Mouse (Mus musculus) cortical plate, adult 2 months (tissue): ENCODE data around the gene Mlst8. TPM values are rescaled to one million over a fixed set of nuclear protein-coding genes. Genes with fewer than 3 reads are reported as not detected.

Source experiments
- H3K27ac ChIP-seq: fragments of 200-500 bp; 2 replicates; pipeline ENCODE4 v1.5.1; 2012; ENCODE audit warnings: low read length, control low read depth, inconsistent platforms; ENCODE audit not compliant: insufficient read depth
- H3K4me1 ChIP-seq: fragments of 200-500 bp; 2 replicates; pipeline ENCODE4 v1.6.1; 2011; ENCODE audit warnings: low read length; ENCODE audit not compliant: control insufficient read depth, insufficient read depth
- H3K4me3 ChIP-seq: fragments of 200-500 bp; 2 replicates; pipeline ENCODE4 v1.5.1; 2011; ENCODE audit warnings: mild to moderate bottlenecking, low read length, control low read depth; ENCODE audit not compliant: insufficient read depth
- CTCF ChIP-seq: fragments of 200-500 bp; IDR thresholded peaks from 2 replicates; pipeline ENCODE4 v1.5.1; 2011; ENCODE audit warnings: mild to moderate bottlenecking, control low read depth, low read length; ENCODE audit not compliant: insufficient read depth; ENCODE audit errors: extremely low read depth
- POLR2A ChIP-seq: fragments of 200-500 bp; IDR thresholded peaks from 2 replicates; pipeline ENCODE4 v1.6.1; 2011; ENCODE audit warnings: mild to moderate bottlenecking, low read length, control low read depth; ENCODE audit not compliant: insufficient read depth; ENCODE audit errors: extremely low read depth
- polyA plus RNA-seq: library from polyadenylated mRNA; depleted of rRNA; stranded (reverse); fragments of >200 nt; gene quantifications from 2 replicates; pipeline ENCODE4 v1.2.3, GENCODE M21; 2012

Gene Mlst8
- polyA plus RNA-seq, 1 experiment: 37.0 TPM

- TF ChIP-seq CTCF (no peak), POLR2A (no peak)
- Histone ChIP-seq H3K4me3 (peak overlapping the region; percentile 44), H3K4me1 (peaks cover 12% of the 10 kb centered on the region), H3K27ac (no peak overlapping the region)
Measured at GRCm38 (mm10) chr17:24490399-24490798, 11.5 kb upstream of the Mlst8 start.

- Histone ChIP-seq H3K4me1 (peaks cover 12% of the 10 kb centered on the region), H3K4me3 (peak overlapping the region; percentile 44), H3K27ac (peak overlapping the region; percentile 92)
- TF ChIP-seq POLR2A: no peak
- TF ChIP-seq CTCF: no peak
Measured at GRCm38 (mm10) chr17:24489265-24490030, 10.6 kb upstream of the Mlst8 start.

- Histone ChIP-seq H3K4me1 (peaks cover 12% of the 10 kb centered on the region), H3K27ac (peak overlapping the region; percentile 92), H3K4me3 (peak overlapping the region; percentile 44)
- TF ChIP-seq POLR2A (no peak), CTCF (no peak)
Measured at GRCm38 (mm10) chr17:24488662-24489264, 9.9 kb upstream of the Mlst8 start.

GRCm38 (mm10) chr17:24488186-24488661, 9.3 kb upstream of the Mlst8 start, which contains the start of gene Caskin1:
Gene Caskin1 (plus strand): TSS chr17:24488601.
- TF ChIP-seq CTCF: no peak
- no peak for TF ChIP-seq POLR2A
- Histone ChIP-seq H3K27ac (peak within 1 kb of the TSS; percentile 94), H3K4me3 (peak within 1 kb of the TSS; percentile 44), H3K4me1 (peaks cover 12% of the 10 kb centered on the region)

GRCm38 (mm10) chr17:24485090-24485860, 6.4 kb upstream of the Mlst8 start:
- TF ChIP-seq CTCF (no peak), POLR2A (no peak)
- H3K27ac ChIP-seq: no peak overlapping the region
- peaks cover 10% of the 10 kb centered on the region for H3K4me1 ChIP-seq
- no peak overlapping the region for H3K4me3 ChIP-seq

GRCm38 (mm10) chr17:24483495-24483894, 4.6 kb upstream of the Mlst8 start:
- no peak overlapping the region for H3K27ac ChIP-seq
- H3K4me1 ChIP-seq: peaks cover 7% of the 10 kb centered on the region
- H3K4me3 ChIP-seq: no peak overlapping the region
- no peak for TF ChIP-seq CTCF

- peaks cover 10% of the 10 kb centered on the region for H3K4me1 ChIP-seq
- H3K27ac ChIP-seq: no peak overlapping the region
Measured at GRCm38 (mm10) chr17:24481027-24481815, 2.3 kb upstream of the Mlst8 start.

GRCm38 (mm10) chr17:24480201-24480826, 1.4 kb upstream of the Mlst8 start:
- TF ChIP-seq POLR2A (no peak), CTCF (peak; percentile 46)

More at GRCm38 (mm10) chr17:24481027-24481815, 2.3 kb upstream of the Mlst8 start:
- H3K4me3 ChIP-seq: no peak overlapping the region
- TF ChIP-seq POLR2A: no peak
- no peak for TF ChIP-seq CTCF

GRCm38 (mm10) chr17:24479431-24479830, 553 bp upstream of the Mlst8 start:
- Histone ChIP-seq H3K4me3 (peak overlapping the region; percentile 52; the same call in 1 of the 2 replicates), H3K4me1 (peaks cover 6% of the 10 kb centered on the region; the same call in 1 of the 2 replicates), H3K27ac (no peak overlapping the region)
- no peak for TF ChIP-seq CTCF
- no peak for TF ChIP-seq POLR2A

More at GRCm38 (mm10) chr17:24480201-24480826, 1.4 kb upstream of the Mlst8 start:
- Histone ChIP-seq H3K27ac (no peak overlapping the region), H3K4me3 (no peak overlapping the region), H3K4me1 (peaks cover 7% of the 10 kb centered on the region)
